Mouse (Mus musculus): ENCODE data around the gene Impdh2. TPM values are rescaled to one million over a fixed set of nuclear protein-coding genes. Genes with fewer than 3 reads are reported as not detected.
A peak's percentile ranks its signal among the peaks of the same experiment; 100 is the strongest.

Gene Impdh2
- polyA plus RNA-seq (2015; fragmentation: Nextera tagmentation; extraction: Ambion mirVana), result 191 and 227 TPM in 2 replicates

DNA sequence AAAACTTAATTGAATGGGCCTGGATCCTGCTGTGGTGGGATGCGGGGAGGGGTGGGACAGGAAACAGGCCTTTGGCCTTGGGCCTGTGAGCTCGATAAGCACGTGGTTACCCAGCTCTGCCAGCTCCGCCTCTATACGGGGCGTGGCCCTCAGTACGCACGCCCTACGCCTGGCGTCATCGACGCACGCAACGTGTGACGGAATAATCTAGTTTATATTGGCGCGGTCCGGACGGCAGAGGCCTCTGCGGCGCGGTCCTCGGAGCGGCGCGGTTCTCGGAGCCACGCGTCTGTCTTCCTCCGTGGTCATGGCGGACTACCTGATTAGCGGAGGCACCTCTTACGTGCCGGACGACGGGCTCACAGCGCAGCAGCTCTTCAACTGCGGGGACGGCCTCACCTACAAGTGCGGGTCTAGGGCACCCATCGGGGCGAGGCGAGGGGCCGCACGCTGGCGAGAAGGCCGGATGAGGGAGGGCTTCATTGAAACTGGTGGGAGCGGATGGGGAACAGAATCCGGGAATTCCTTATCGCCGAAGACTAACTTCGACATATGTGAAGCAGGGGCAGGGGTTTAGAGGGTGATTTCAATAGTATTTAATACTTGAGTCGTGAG, at the start of gene Impdh2:
TSS of gene Impdh2 (plus strand) at position 60 of the 615 bp plus-strand sequence.
- Histone ChIP-seq H3K27me3 (no peaks in the 10 kb centered on the region), H3K9ac (peak within 1 kb of the TSS; percentile 82), H3K36me3 (peaks cover 81% of the 10 kb centered on the region), H3K9me3 (no peaks in the 10 kb centered on the region), H3K4me1 (peaks cover 15% of the 10 kb centered on the region), H3K4me2 (peak within 1 kb of the TSS; percentile 78), H3K4me3 (peak within 1 kb of the TSS; percentile 61), H3K27ac (peak within 1 kb of the TSS; percentile 81)
- WGBS, result under 1% methylated on average over 53 of the region's 53 CpGs
- ATAC-seq (ENCODE audit: insufficient number of reproducible peaks, insufficient read depth, low FRiP score, low TSS enrichment, low read depth), result peak; percentile 95

DNA sequence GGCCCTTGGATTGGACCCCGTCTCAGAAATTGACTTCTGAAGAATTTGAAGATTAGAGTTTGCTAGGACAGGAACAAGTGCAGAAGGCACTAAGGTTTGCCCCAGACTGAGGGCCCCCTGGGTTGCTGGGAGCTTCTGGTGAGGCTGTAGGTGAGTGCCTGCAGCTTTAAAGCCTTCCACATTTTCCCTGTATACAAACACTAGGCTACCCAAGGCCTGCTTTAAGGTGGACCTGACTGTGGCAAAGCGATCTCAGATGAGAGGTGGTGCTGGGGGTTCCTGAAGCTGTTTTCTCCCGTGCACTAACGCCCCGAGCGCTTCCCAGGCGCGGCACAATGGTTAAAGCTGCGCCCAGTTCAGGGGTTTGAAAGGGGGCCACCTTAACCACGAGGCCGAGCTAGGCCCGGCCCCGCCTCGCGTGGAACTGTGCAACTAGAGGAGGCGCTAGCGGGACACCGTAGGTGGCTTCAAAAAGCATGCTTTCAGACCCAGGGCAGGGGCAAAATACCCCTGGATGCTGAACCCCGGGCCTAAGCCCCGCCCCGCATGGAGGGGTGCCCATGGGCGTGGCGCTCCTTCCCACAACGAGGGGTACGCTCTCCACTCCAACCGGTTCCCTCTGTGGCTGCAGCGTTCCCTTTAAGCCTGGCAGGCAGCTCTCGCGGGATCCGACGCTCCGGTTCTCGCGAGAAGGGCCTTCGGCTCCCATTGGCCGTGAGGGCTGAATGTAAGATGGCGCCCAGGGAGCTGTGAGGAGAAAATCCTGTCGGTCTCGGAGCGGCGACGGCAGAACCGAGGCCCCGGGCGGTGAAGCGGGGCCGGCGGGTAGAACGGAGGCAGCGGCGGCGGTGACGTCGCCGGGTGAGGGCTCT, 43.5 kb upstream of the Impdh2 start, which contains the start of gene Qrich1:
TSS of gene Qrich1 (plus strand) at position 427 of the 872 bp plus-strand sequence.
- Histone ChIP-seq H3K36me3 (peaks cover 51% of the 10 kb centered on the region), H3K4me2 (peak within 1 kb of the TSS; percentile 69)
- WGBS, result 1% methylated on average over 55 of the region's 55 CpGs

DNA sequence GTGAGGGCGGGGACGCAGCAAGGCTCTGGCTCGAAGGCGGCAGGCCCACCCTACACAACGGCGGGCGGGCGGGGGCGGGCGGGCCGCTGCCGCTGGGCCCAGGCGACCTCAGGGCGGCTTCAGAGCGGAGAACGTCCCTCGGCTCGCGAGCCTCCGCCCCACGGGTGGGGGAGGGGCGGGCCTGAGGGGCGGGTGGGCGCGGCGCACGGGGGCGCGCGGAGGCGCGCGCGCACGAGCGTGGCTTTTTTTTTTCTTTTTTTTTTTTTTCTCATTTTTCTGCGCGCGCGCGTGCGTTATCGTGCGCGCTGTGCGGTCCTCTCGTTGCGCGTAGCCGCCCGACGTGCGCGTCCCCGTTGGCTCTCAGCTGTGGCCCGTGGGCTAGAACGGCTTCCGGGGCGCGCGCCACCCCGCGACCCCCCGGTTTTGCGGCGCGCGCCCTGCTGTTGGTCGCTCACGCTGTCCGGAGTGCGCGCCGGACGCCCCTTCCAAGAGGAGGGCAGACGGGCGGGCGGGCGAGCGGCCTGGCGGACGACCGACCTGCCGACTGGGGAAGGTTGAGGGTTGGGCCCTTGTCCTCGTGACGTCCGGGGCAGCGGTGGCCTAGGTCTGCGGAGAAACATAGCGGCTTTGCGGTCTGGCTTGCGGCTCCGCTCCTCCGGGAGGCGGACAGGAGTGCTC, 42.7 kb upstream of the Impdh2 start:
- H3K27me3 ChIP-seq, result no peaks in the 10 kb centered on the region
- WGBS, result under 1% methylated on average over 69 of the region's 95 CpGs
- H3K36me3 ChIP-seq, result peaks cover 44% of the 10 kb centered on the region

More for the DNA sequence above, 43.5 kb upstream of the Impdh2 start, which contains the start of gene Qrich1:
- Histone ChIP-seq H3K9me3 (no peaks in the 10 kb centered on the region), H3K9ac (peak within 1 kb of the TSS; percentile 95), H3K27ac (peak within 1 kb of the TSS; percentile 100), H3K4me3 (peak within 1 kb of the TSS; percentile 94), H3K27me3 (no peaks in the 10 kb centered on the region), H3K4me1 (peaks cover 22% of the 10 kb centered on the region)
- peak; percentile 92 for ATAC-seq (ENCODE audit: insufficient number of reproducible peaks, insufficient read depth, low FRiP score, low TSS enrichment, low read depth)

DNA sequence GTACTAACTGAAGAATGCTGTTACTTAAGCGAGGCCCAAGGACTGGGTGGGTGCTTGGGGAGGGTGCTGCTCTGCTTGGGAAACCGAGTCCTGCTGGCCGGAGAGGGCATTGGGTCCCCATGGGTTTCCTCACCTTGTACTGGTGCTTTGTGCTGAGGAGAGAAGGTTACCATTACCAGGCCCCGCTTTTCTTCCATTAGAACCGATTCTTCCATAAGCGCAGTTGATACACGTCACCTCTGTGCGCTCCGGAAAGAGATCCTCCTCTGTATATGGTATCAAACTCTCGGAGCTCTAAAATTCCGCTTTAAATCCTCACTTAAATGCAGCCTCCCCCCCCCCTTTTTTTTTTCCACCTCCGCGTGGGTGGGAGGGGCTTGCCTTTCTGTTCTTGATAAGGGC, 42.2 kb upstream of the Impdh2 start:
- 0% methylated on average over 13 of the region's 13 CpGs for WGBS
- no peak for ATAC-seq (ENCODE audit: insufficient number of reproducible peaks, insufficient read depth, low FRiP score, low TSS enrichment, low read depth)
- no peaks in the 10 kb centered on the region for H3K27me3 ChIP-seq
- peak overlapping the region; percentile 100 for H3K27ac ChIP-seq
- peak overlapping the region; percentile 69 for H3K4me2 ChIP-seq
- H3K4me1 ChIP-seq, result peaks cover 22% of the 10 kb centered on the region
- H3K36me3 ChIP-seq, result peaks cover 42% of the 10 kb centered on the region
- no peaks in the 10 kb centered on the region for H3K9me3 ChIP-seq
- H3K9ac ChIP-seq, result peak overlapping the region; percentile 95
- H3K4me3 ChIP-seq, result peak overlapping the region; percentile 94

More for the DNA sequence above, 42.7 kb upstream of the Impdh2 start:
- H3K4me1 ChIP-seq, result peaks cover 22% of the 10 kb centered on the region
- H3K4me3 ChIP-seq, result peak overlapping the region; percentile 94
- H3K27ac ChIP-seq, result peak overlapping the region; percentile 100
- no peaks in the 10 kb centered on the region for H3K9me3 ChIP-seq
- peak overlapping the region; percentile 69 for H3K4me2 ChIP-seq
- ATAC-seq (ENCODE audit: insufficient number of reproducible peaks, insufficient read depth, low FRiP score, low TSS enrichment, low read depth), result peak; percentile 85
- peak overlapping the region; percentile 95 for H3K9ac ChIP-seq

DNA sequence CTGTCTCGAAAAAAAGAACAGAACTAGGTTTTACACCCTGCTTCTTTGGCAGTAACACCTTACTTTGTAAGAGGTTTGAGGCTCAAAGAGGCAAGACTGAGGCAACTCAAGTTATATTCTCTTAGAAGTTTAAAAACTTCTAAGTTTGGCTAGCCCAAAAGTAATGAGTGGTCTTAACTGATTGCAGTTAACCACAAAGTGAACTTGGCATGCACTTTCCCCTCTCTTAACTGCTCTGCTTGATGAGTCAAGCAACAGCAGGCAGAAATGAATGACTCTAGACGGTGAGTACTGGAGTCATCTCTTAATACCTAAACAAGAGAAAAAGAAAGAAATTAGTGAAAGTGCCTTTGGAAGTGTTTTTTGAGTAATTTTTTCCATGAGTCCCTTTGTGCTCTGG, 38.5 kb upstream of the Impdh2 start:
- H3K27me3 ChIP-seq, result no peaks in the 10 kb centered on the region
- H3K4me1 ChIP-seq, result peaks cover 14% of the 10 kb centered on the region
- no peaks in the 10 kb centered on the region for H3K9me3 ChIP-seq
- no peak overlapping the region for H3K9ac ChIP-seq
- no peak overlapping the region for H3K4me2 ChIP-seq
- H3K36me3 ChIP-seq, result peaks cover 27% of the 10 kb centered on the region
- 82% methylated on average over 2 of the region's 2 CpGs for WGBS
- no peak for ATAC-seq (ENCODE audit: insufficient number of reproducible peaks, insufficient read depth, low FRiP score, low TSS enrichment, low read depth)
- H3K27ac ChIP-seq, result no peak overlapping the region
- no peak overlapping the region for H3K4me3 ChIP-seq

DNA sequence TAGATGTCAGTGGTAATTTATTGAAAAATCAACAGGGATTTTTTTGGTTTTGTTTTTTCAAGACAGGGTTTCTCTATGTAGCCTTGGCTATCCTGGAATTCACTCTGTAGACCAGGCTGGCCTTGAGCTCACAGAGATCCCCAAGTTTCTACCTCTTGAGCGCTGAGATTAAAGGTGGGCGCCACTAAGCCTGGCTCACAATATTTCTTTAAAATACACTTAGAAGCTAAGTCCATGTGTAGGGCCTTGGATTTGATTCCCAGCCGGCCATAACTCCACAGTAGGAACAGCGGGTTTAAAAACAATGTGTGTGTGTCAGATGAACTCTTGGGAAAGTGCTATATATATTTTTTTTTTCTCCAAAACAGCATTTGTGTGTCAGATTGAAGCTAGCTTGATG, 36.7 kb upstream of the Impdh2 start:
- Histone ChIP-seq H3K9ac (no peak overlapping the region), H3K4me2 (no peak overlapping the region), H3K4me1 (peaks cover 14% of the 10 kb centered on the region), H3K4me3 (no peak overlapping the region), H3K36me3 (peaks cover 29% of the 10 kb centered on the region), H3K27me3 (no peaks in the 10 kb centered on the region), H3K27ac (no peak overlapping the region), H3K9me3 (no peaks in the 10 kb centered on the region)
- no peak for ATAC-seq (ENCODE audit: insufficient number of reproducible peaks, insufficient read depth, low FRiP score, low TSS enrichment, low read depth)
- 96% methylated on average over 4 of the region's 4 CpGs for WGBS

DNA sequence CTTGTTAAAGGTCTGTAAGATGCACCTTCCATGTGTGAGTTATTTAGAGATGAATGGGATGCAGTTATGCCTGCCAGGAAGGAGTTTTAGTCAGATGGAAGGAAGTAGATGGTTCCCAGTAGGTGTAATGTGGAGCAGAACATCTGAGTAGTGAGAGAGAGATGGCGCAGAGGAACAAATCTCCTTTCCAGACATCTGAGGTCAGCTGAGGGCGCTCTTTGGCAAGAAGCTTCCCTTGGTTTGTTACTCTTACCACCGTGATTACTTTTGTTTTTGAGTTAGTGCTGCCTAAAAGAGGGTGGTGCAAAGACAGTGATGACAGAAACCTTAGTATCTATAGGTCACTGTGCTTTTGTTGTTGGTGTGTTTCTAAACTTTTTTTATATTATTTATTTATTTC, 34.7 kb upstream of the Impdh2 start:
- no peak for ATAC-seq (ENCODE audit: insufficient number of reproducible peaks, insufficient read depth, low FRiP score, low TSS enrichment, low read depth)
- no peak overlapping the region for H3K4me3 ChIP-seq
- H3K4me1 ChIP-seq, result no peaks in the 10 kb centered on the region
- H3K9ac ChIP-seq, result no peak overlapping the region
- WGBS, result 83% methylated on average over 3 of the region's 3 CpGs
- peaks cover 39% of the 10 kb centered on the region for H3K36me3 ChIP-seq
- H3K4me2 ChIP-seq, result no peak overlapping the region
- H3K9me3 ChIP-seq, result no peaks in the 10 kb centered on the region
- H3K27ac ChIP-seq, result no peak overlapping the region
- no peaks in the 10 kb centered on the region for H3K27me3 ChIP-seq

DNA sequence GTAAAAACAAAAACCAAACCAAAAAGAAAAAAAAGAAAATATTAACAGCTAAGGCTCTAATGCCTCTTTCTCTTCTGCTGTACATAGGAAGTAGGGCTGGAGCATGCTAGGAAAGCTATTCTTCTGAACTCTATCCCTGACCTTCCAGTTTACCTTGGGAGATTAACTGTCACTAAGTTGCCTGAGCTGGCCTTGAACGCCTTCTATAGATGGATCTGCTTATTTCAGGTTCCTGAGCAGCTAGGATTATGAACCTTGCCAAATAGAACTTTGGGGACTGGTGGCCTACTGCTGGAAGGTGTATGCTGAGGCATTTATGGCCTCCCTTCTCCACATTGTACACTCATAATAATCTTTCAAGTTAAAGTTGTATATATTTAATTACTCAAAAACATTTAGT, 29.1 kb upstream of the Impdh2 start:
- Histone ChIP-seq H3K27me3 (no peaks in the 10 kb centered on the region), H3K27ac (no peak overlapping the region), H3K4me2 (no peak overlapping the region), H3K9me3 (no peaks in the 10 kb centered on the region), H3K36me3 (peaks cover 74% of the 10 kb centered on the region), H3K9ac (no peak overlapping the region), H3K4me3 (no peak overlapping the region), H3K4me1 (no peaks in the 10 kb centered on the region)
- 97% methylated on average over 1 of the region's 1 CpGs for WGBS
- no peak for ATAC-seq (ENCODE audit: insufficient number of reproducible peaks, insufficient read depth, low FRiP score, low TSS enrichment, low read depth)

DNA sequence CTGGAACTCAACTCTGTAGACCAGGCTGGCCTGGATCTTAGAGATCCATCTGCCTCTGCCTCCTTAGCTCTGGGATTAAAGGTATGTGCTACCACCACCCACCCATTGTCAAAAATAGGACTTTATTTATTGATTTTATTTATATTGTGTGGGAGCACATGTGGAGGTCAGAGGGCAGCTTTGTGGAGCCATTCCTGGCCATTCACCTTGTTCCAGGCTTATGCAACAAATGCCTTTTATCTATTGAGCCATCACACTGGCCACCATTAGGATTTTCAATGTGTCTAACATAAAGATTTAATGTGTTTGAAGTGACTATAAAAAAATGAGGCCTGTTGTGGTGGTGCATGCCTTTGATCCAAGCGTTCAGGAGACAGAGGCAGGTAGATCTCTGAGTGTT, 28.6 kb upstream of the Impdh2 start:
- Histone ChIP-seq H3K4me2 (no peak overlapping the region), H3K36me3 (peaks cover 79% of the 10 kb centered on the region), H3K27me3 (no peaks in the 10 kb centered on the region), H3K9ac (no peak overlapping the region), H3K9me3 (no peaks in the 10 kb centered on the region), H3K27ac (no peak overlapping the region), H3K4me3 (no peak overlapping the region), H3K4me1 (no peaks in the 10 kb centered on the region)
- 96% methylated on average over 1 of the region's 1 CpGs for WGBS
- ATAC-seq (ENCODE audit: insufficient number of reproducible peaks, insufficient read depth, low FRiP score, low TSS enrichment, low read depth), result no peak

DNA sequence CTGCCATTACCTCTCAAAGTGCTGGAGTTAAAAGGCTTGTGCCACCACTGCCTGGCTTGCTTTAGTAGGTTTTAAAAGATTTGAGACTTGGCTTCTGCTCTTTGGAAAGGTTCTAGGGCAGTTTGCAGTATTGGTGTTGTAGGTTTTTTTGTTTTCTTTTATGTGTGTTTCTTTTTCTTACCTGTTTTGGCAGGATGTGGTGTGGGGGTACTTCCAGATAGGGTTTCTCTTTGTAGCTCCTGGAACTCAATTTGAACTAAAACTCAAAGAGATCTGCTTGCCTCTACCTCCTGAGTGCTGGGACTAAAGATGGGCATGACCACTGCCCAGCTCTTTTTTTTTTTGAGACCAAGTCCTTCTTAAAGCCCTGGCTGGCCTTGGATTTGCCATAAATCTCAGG, 19.2 kb upstream of the Impdh2 start:
- Histone ChIP-seq H3K27me3 (no peaks in the 10 kb centered on the region), H3K9me3 (no peaks in the 10 kb centered on the region), H3K4me1 (no peaks in the 10 kb centered on the region), H3K36me3 (peaks cover 87% of the 10 kb centered on the region), H3K4me2 (no peak overlapping the region), H3K4me3 (no peak overlapping the region), H3K27ac (no peak overlapping the region), H3K9ac (no peak overlapping the region)
- no peak for ATAC-seq (ENCODE audit: insufficient number of reproducible peaks, insufficient read depth, low FRiP score, low TSS enrichment, low read depth)

DNA sequence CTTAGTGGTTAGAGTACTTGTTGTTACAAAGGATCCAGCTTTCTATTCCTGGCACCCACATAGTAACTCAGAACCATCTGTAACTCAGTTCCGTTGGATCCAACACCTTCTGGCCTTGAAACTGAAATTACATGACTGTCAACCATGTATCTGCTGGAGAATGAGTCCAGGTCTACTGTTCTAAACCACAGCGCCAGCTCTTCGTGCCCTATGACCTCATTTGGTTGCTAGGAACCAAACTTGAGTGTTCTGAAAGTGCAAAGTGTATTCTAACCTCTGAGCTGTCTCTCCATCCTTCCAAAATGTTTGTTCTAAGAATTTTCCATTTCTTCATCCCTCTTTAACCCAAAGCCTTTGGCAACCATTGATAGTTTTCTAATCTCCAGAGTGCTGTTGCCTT, 14.1 kb upstream of the Impdh2 start:
- H3K27ac ChIP-seq, result no peak overlapping the region
- no peak overlapping the region for H3K4me3 ChIP-seq
- peaks cover 89% of the 10 kb centered on the region for H3K36me3 ChIP-seq
- 98% methylated on average over 3 of the region's 3 CpGs for WGBS
- no peak overlapping the region for H3K4me2 ChIP-seq
- H3K9ac ChIP-seq, result no peak overlapping the region
- no peaks in the 10 kb centered on the region for H3K4me1 ChIP-seq
- ATAC-seq (ENCODE audit: insufficient number of reproducible peaks, insufficient read depth, low FRiP score, low TSS enrichment, low read depth), result no peak
- no peaks in the 10 kb centered on the region for H3K27me3 ChIP-seq
- no peaks in the 10 kb centered on the region for H3K9me3 ChIP-seq

Measured in embryonic facial prominence, embryonic 13.5 days (tissue).